Mouse (Mus musculus) small intestine, adult 2 months (tissue): ENCODE results near the gene 1700086D15Rik.

Experiments used
- CTCF ChIP-seq: fragments of 200-500 bp; IDR thresholded peaks from 2 replicates; pipeline ENCODE4 v1.5.1; 2012; ENCODE audit warnings: low read depth, mild to moderate bottlenecking, control low read depth, inconsistent platforms, low read length, moderate library complexity, mixed read lengths; ENCODE audit not compliant: insufficient replicate concordance, insufficient read length; ENCODE audit errors: extremely low read depth
- POLR2A ChIP-seq: fragments of 200-500 bp; IDR thresholded peaks from 2 replicates; pipeline ENCODE4 v1.6.1; 2012; ENCODE audit warnings: low read depth, mild to moderate bottlenecking, control low read depth, inconsistent platforms, low read length, moderate library complexity

DNA sequence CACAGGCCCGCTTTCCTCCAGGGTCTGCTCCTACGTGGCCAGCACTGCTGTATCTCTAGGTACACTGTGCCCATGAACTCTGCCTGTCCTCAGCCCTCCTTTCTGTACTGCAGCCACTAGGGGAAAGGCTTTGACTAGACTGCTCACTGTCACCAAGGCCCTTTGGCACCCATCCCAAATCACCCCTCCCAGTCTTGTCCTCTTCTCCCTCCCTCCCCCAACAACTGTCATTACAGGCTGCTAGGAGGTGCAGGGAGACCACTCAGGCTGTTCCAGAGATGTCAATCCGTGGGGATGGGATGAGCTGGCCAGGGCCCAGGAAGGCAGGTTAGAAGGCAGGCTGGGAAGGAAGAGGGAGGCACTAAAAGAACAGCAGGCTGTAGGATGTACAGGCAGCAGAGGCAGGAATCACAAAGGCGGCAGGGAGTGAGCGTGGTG, 51.9 kb downstream of the 1700086D15Rik start:
- TF ChIP-seq POLR2A (no peak), CTCF (no peak)
